Mouse (Mus musculus) ES-E14 (cell line): ENCODE measurements around the gene Tsg101.

Experiments used
- CHD2 ChIP-seq: IDR thresholded peaks from 2 replicates; pipeline ENCODE4 v1.6.1; 2014; ENCODE audit warnings: mild to moderate bottlenecking, low read depth, low read length, inconsistent platforms
- HCFC1 ChIP-seq: IDR thresholded peaks from 2 replicates; pipeline ENCODE4 v1.6.1; 2012; ENCODE audit warnings: low read length, inconsistent platforms, borderline replicate concordance; ENCODE audit not compliant: insufficient read depth
- ZNF384 ChIP-seq: IDR thresholded peaks from 2 replicates; pipeline ENCODE4 v1.6.1; 2012; ENCODE audit warnings: low read depth, low read length, inconsistent platforms

GRCm38 (mm10) chr7:46859031-46859430, 60.7 kb downstream of the Tsg101 start:
- TF ChIP-seq CHD2 (no peak), ZNF384 (no peak), HCFC1 (no peak)
